Mouse (Mus musculus) G1E (cell line): Measurements from ENCODE around the gene Pcolce.

Source experiments
- CTCF ChIP-seq: IDR thresholded peaks from 2 replicates; pipeline ENCODE4 v1.5.1; 2012; ENCODE audit warnings: low read depth, low read length, inconsistent platforms, mixed read lengths
- GATA1 ChIP-seq: IDR thresholded peaks from 2 replicates; pipeline ENCODE4 v1.6.1; 2012; ENCODE audit warnings: borderline replicate concordance, low read length, inconsistent platforms, mixed read lengths
- GATA2 ChIP-seq: IDR thresholded peaks from 2 replicates; pipeline ENCODE4 v1.6.1; 2012; ENCODE audit warnings: low read depth, low read length, inconsistent platforms, borderline replicate concordance
- POLR2AphosphoS5 ChIP-seq: IDR thresholded peaks from 2 replicates; pipeline ENCODE4 v1.6.1; 2012; ENCODE audit warnings: low read depth, low read length, inconsistent platforms; ENCODE audit not compliant: insufficient replicate concordance
- TAL1 ChIP-seq: conservative IDR thresholded peaks from 2 replicates; pipeline ENCODE4 v1.6.1; 2012; ENCODE audit warnings: low read depth, low read length, inconsistent platforms, mixed read lengths

GRCm38 (mm10) chr5:137608654-137609190 is 4.9 kb downstream of the Pcolce start:
- TF ChIP-seq CTCF (no peak), TAL1 (no peak), GATA1 (no peak), GATA2 (no peak), POLR2AphosphoS5 (no peak)
